Mouse (Mus musculus): Measurements from ENCODE around the gene Lpin3.

GRCm38 (mm10) chr2:160860363-160860762, 20.1 kb upstream of the Lpin3 start:
- TF ChIP-seq CTCF (IDR thresholded peaks at IDR 0.05; ENCODE audit: borderline replicate concordance, control insufficient read depth, extremely low read depth, insufficient read depth, low read length, poor library complexity) (no peak), POLR2A (IDR thresholded peaks at IDR 0.05; ENCODE audit: control insufficient read depth, extremely low read depth, insufficient read depth, low read length, poor library complexity) (no peak)
